Mouse (Mus musculus): ENCODE measurements around the gene Mpnd. TPM values are rescaled to one million over a fixed set of nuclear protein-coding genes. Genes with fewer than 3 reads are reported as not detected.

The Mpnd gene
- total and polyA plus RNA-seq, 2 experiments from 2014 or later: 91.6 to 293 TPM

GRCm38 (mm10) chr17:56007444-56008355, 2.2 kb downstream of the Mpnd start:
- Histone ChIP-seq H3K9me3 (ENCODE audit: low read length) (no peaks in the 10 kb centered on the region), H3K27me3 (ENCODE audit: insufficient read depth, low read length) (no peaks in the 10 kb centered on the region), H3K9ac (replicated peaks; ENCODE audit: low read length, poor library complexity, severe bottlenecking) (no peak overlapping the region), H3K4me1 (ENCODE audit: insufficient read depth, low read length) (peaks cover 11% of the 10 kb centered on the region), H3K36me3 (ENCODE audit: insufficient read depth, low read length) (0 out of 2 replicates have a peak, but pooled peaks cover 11% of the 10 kb centered on the region), H3K4me3 (ENCODE audit: low read depth, low read length) (peak overlapping the region; percentile 66), H3K4me2 (ENCODE audit: low read depth, low read length, poor library complexity, severe bottlenecking) (peak overlapping the region; percentile 96; the same call in 1 of the 2 replicates), H3K27ac (ENCODE audit: low read depth, low read length) (peak overlapping the region; percentile 88)
- 35% methylated on average over 13 of the region's 14 CpGs for WGBS
- no peak; the same call in 1 of the 2 replicates for TF ChIP-seq CTCF (IDR thresholded peaks at IDR 0.05)
- ATAC-seq (ENCODE audit: low FRiP score) (peak; percentile 39), DNase-seq (ENCODE audit: low spot score) (no peak)

GRCm38 (mm10) chr17:56008356-56009087, 3.0 kb downstream of the Mpnd start:
- TF ChIP-seq CTCF (IDR thresholded peaks at IDR 0.05): no peak
- peak; percentile 93 for ATAC-seq (ENCODE audit: low FRiP score)
- 0% methylated on average over 21 of the region's 21 CpGs for WGBS
- 0 out of 2 replicates have a peak, but pooled peaks cover 14% of the 10 kb centered on the region for H3K36me3 ChIP-seq (ENCODE audit: insufficient read depth, low read length)
- H3K9ac ChIP-seq (replicated peaks; ENCODE audit: low read length, poor library complexity, severe bottlenecking): peak overlapping the region; percentile 72
- DNase-seq (ENCODE audit: low spot score): peak; percentile 99
- peaks cover 11% of the 10 kb centered on the region for H3K4me1 ChIP-seq (ENCODE audit: insufficient read depth, low read length)
- no peaks in the 10 kb centered on the region for H3K9me3 ChIP-seq (ENCODE audit: low read length)
- H3K4me3 ChIP-seq (ENCODE audit: low read depth, low read length): peak overlapping the region; percentile 66
- H3K27me3 ChIP-seq (ENCODE audit: insufficient read depth, low read length): no peaks in the 10 kb centered on the region
- peak overlapping the region; percentile 96 for H3K4me2 ChIP-seq (ENCODE audit: low read depth, low read length, poor library complexity, severe bottlenecking)
- peak overlapping the region; percentile 88 for H3K27ac ChIP-seq (ENCODE audit: low read depth, low read length)

- ATAC-seq (ENCODE audit: low FRiP score) (peak; percentile 87), DNase-seq (ENCODE audit: low spot score) (peak; percentile 93)
- 1% methylated on average over 58 of the region's 62 CpGs for WGBS
- H3K4me3 ChIP-seq (ENCODE audit: low read depth, low read length): peak overlapping the region; percentile 66
- TF ChIP-seq CTCF (IDR thresholded peaks at IDR 0.05): peak; percentile 59
- peak overlapping the region; percentile 72 for H3K9ac ChIP-seq (replicated peaks; ENCODE audit: low read length, poor library complexity, severe bottlenecking)
- peak overlapping the region; percentile 88 for H3K27ac ChIP-seq (ENCODE audit: low read depth, low read length)
- no peaks in the 10 kb centered on the region for H3K9me3 ChIP-seq (ENCODE audit: low read length)
- 0 out of 2 replicates have a peak, but pooled peaks cover 15% of the 10 kb centered on the region for H3K36me3 ChIP-seq (ENCODE audit: insufficient read depth, low read length)
- H3K4me2 ChIP-seq (ENCODE audit: low read depth, low read length, poor library complexity, severe bottlenecking): peak overlapping the region; percentile 96
- H3K4me1 ChIP-seq (ENCODE audit: insufficient read depth, low read length): peaks cover 11% of the 10 kb centered on the region
- no peaks in the 10 kb centered on the region for H3K27me3 ChIP-seq (ENCODE audit: insufficient read depth, low read length)
These were observed 3.8 kb downstream of the Mpnd start for GRCm38 (mm10) chr17:56009088-56009961.

- ATAC-seq (ENCODE audit: low FRiP score) (no peak), DNase-seq (ENCODE audit: low spot score) (no peak)
- peak overlapping the region; percentile 72 for H3K9ac ChIP-seq (replicated peaks; ENCODE audit: low read length, poor library complexity, severe bottlenecking)
- H3K4me1 ChIP-seq (ENCODE audit: insufficient read depth, low read length): peaks cover 11% of the 10 kb centered on the region
- H3K4me3 ChIP-seq (ENCODE audit: low read depth, low read length): peak overlapping the region; percentile 66
- peaks cover 17% of the 10 kb centered on the region; the same call in 1 of the 2 replicates for H3K36me3 ChIP-seq (ENCODE audit: insufficient read depth, low read length)
- no peaks in the 10 kb centered on the region for H3K27me3 ChIP-seq (ENCODE audit: insufficient read depth, low read length)
- no peaks in the 10 kb centered on the region for H3K9me3 ChIP-seq (ENCODE audit: low read length)
- 41% methylated on average over 2 of the region's 2 CpGs for WGBS
- no peak for TF ChIP-seq CTCF (IDR thresholded peaks at IDR 0.05)
- peak overlapping the region; percentile 96 for H3K4me2 ChIP-seq (ENCODE audit: low read depth, low read length, poor library complexity, severe bottlenecking)
- H3K27ac ChIP-seq (ENCODE audit: low read depth, low read length): peak overlapping the region; percentile 88
These were observed 4.4 kb downstream of the Mpnd start for GRCm38 (mm10) chr17:56009962-56010240.

- TF ChIP-seq CTCF (IDR thresholded peaks at IDR 0.05): no peak
- Histone ChIP-seq H3K4me2 (ENCODE audit: low read depth, low read length, poor library complexity, severe bottlenecking) (peak overlapping the region; percentile 96), H3K4me1 (ENCODE audit: insufficient read depth, low read length) (peaks cover 11% of the 10 kb centered on the region), H3K27ac (ENCODE audit: low read depth, low read length) (no peak overlapping the region), H3K27me3 (ENCODE audit: insufficient read depth, low read length) (no peaks in the 10 kb centered on the region), H3K36me3 (ENCODE audit: insufficient read depth, low read length) (peaks cover 20% of the 10 kb centered on the region; the same call in 1 of the 2 replicates), H3K4me3 (ENCODE audit: low read depth, low read length) (peak overlapping the region; percentile 66), H3K9ac (replicated peaks; ENCODE audit: low read length, poor library complexity, severe bottlenecking) (peak overlapping the region; percentile 72), H3K9me3 (ENCODE audit: low read length) (no peaks in the 10 kb centered on the region)
- DNase-seq (ENCODE audit: low spot score): no peak
- 71% methylated on average over 14 of the region's 14 CpGs for WGBS
- no peak for ATAC-seq (ENCODE audit: low FRiP score)
These were observed 4.7 kb downstream of the Mpnd start for GRCm38 (mm10) chr17:56010255-56010654.
